Mouse (Mus musculus) cerebellum, postnatal 36 days (tissue): ENCODE data around the gene Adap1.

Experiments
- DNase-seq, 2 experiments: peaks; one replicate each; pipeline ENCODE4 v3.0.0; 2021 to 2022; ENCODE audit warnings: mixed read lengths in 2 of 2

Gene Adap1

GRCm38 (mm10) chr5:139283460-139284180 is 41.8 kb downstream of the Adap1 start:
- DNase-seq, result no peak

GRCm38 (mm10) chr5:139282191-139282590 is 43.2 kb downstream of the Adap1 start:
- DNase-seq, result peak; percentile 90 to 92

GRCm38 (mm10) chr5:139281373-139282112 is 43.9 kb downstream of the Adap1 start:
- peak in 1 of 2 experiments; percentile 24 for DNase-seq

GRCm38 (mm10) chr5:139277287-139277686 is 48.1 kb downstream of the Adap1 start:
- DNase-seq, result no peak

GRCm38 (mm10) chr5:139271994-139272554 is 53.3 kb downstream of the Adap1 start:
- no peak for DNase-seq

GRCm38 (mm10) chr5:139270806-139271521 is 54.5 kb downstream of the Adap1 start:
- peak in 1 of 2 experiments; percentile 40 for DNase-seq

- DNase-seq, result no peak
These were observed 57.8 kb downstream of the Adap1 start for GRCm38 (mm10) chr5:139267661-139268060.

GRCm38 (mm10) chr5:139261403-139261802 is 64.0 kb downstream of the Adap1 start:
- DNase-seq, result no peak

GRCm38 (mm10) chr5:139259853-139260252 is 65.6 kb downstream of the Adap1 start:
- DNase-seq, result peak; percentile 50 to 52

- no peak for DNase-seq
These were observed 66.9 kb downstream of the Adap1 start for GRCm38 (mm10) chr5:139258371-139259035.

GRCm38 (mm10) chr5:139257818-139258217 is 67.6 kb downstream of the Adap1 start:
- DNase-seq, result no peak

- DNase-seq, result no peak
These were observed 68.2 kb downstream of the Adap1 start for GRCm38 (mm10) chr5:139257265-139257664.

- no peak for DNase-seq
These were observed 69.1 kb downstream of the Adap1 start for GRCm38 (mm10) chr5:139256211-139256765.

GRCm38 (mm10) chr5:139255777-139256176 is 69.6 kb downstream of the Adap1 start:
- no peak for DNase-seq

GRCm38 (mm10) chr5:139254938-139255337 is 70.5 kb downstream of the Adap1 start:
- no peak for DNase-seq

GRCm38 (mm10) chr5:139253301-139253741 is 72.1 kb downstream of the Adap1 start:
- DNase-seq, result peak; percentile 26 to 31

- DNase-seq, result peak in 1 of 2 experiments; percentile 23
These were observed 72.5 kb downstream of the Adap1 start for GRCm38 (mm10) chr5:139252910-139253245.

- DNase-seq, result peak; percentile 97 to 98
These were observed 73.1 kb downstream of the Adap1 start, which contains the start of gene Get4 for GRCm38 (mm10) chr5:139252081-139252909. Get4 (plus strand) TSS chr5:139252324.

GRCm38 (mm10) chr5:139251736-139252080 is 73.7 kb downstream of the Adap1 start:
- no peak for DNase-seq

GRCm38 (mm10) chr5:139251279-139251678 is 74.1 kb downstream of the Adap1 start:
- no peak for DNase-seq

GRCm38 (mm10) chr5:139248846-139249245 is 76.6 kb downstream of the Adap1 start:
- DNase-seq, result no peak
